Comparison of ENCODE assay signal across 24 mouse cellular contexts in the genomic region with DNA sequence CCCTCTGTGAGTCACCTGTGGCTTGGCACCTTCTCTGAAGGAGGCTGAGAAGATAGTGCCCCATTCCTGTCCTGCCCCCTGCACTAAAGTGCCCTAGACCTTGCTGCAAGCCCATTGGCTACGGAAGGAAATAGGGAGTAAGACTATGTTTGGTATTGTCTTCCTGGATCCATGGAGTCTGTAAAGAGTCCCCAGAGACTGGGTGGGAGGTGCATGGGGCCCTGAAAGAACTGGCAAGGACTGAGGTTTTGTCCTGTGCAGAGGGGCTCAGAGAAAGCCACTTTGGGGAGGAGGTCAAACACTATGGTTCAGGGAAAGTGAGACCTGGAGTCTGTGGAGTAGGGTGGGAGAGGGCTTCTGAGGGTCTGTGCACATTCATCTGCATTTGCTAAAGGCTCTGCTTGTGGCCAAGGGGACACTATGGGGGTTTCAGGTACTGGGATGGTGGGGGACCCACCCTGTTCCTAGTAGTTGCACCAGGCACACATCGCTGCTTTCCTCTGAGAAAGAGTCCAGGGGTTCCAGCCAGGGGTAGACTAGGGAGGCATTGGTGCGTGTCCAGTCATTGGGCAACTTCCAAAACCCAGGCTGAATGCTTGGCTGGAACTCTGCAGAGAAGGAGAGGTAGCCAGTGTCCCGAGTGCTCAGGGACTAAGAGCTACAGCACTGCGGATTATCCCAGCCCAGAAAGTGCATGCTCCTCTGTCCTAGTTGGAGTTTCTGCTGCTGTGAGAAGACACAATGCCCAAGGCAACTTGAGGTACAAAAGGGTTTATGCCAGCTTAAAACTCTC. TPM values are rescaled to one million over a fixed set of nuclear protein-coding genes. Genes with fewer than 3 reads are reported as not detected.
A peak's percentile ranks its signal among the peaks of the same experiment; 100 is the strongest.
DNase-seq lines count a peak whose midpoint lies in the region; ATAC-seq and TF ChIP-seq lines count a peak whose summit lies in the region.
"Had no signal": no experiment of that assay in that cellular context is flagged by ENCODE, and none has a peak within 500 bp of the region (broad histone marks: within the 10 kb centered on the region; RNA-seq: fewer than 3 reads in every experiment).

No protein-coding gene starts in this region.

- H3K9ac ChIP-seq in heart, embryonic 11.5 days (ENCODE audit: low read depth, low read length) = no peak overlapping the region
- H3K9ac ChIP-seq in midbrain, embryonic 11.5 days (ENCODE audit: low read length) = no peak overlapping the region
- H3K9ac ChIP-seq: heart, embryonic 15.5 days; hindbrain, embryonic 15.5 days; midbrain, embryonic 12.5 days had no signal

- no peak for TF ChIP-seq CTCF in Patski (IDR thresholded peaks at IDR 0.05)

- in situ Hi-C loops in Patski (cut with MboI; ENCODE audit: low pct_unique_long_range_greater_than_20kb) = no loop called here

- CTCF ChIA-PET in Patski (lab: Charles Lee) = interaction anchor here (1.9 kb wide), 1 partner anchor 14 kb away, joined by 6 read pairs; a partner anchor contains a TSS

- no peak overlapping the region for H3K4me2 ChIP-seq in heart, embryonic 11.5 days
- H3K4me2 ChIP-seq in midbrain, embryonic 11.5 days = no peak overlapping the region
- H3K4me2 ChIP-seq: heart, embryonic 15.5 days; hindbrain, embryonic 15.5 days; liver, embryonic 11.5 days; midbrain, embryonic 12.5 days had no signal

- POLR2A ChIA-PET in Patski (lab: Charles Lee) = no interaction called here

- H3K4me1 ChIP-seq in heart, embryonic 11.5 days (ENCODE audit: control insufficient read depth, insufficient read depth, low read length) = peaks cover 3% of the 10 kb centered on the region; the same call in 1 of the 2 replicates
- no peaks in the 10 kb centered on the region for H3K4me1 ChIP-seq in midbrain, embryonic 11.5 days (ENCODE audit: control insufficient read depth, insufficient read depth, low read length)
- H3K4me1 ChIP-seq: embryonic facial prominence, embryonic 10.5 days; hindbrain, embryonic 15.5 days; midbrain, embryonic 12.5 days had no signal

- H3K36me3 ChIP-seq in heart, embryonic 11.5 days (ENCODE audit: control insufficient read depth, insufficient read depth, low read length) = no peaks in the 10 kb centered on the region
- no peaks in the 10 kb centered on the region for H3K36me3 ChIP-seq in midbrain, embryonic 11.5 days (ENCODE audit: control insufficient read depth, insufficient read depth, low read length)
- H3K36me3 ChIP-seq: embryonic facial prominence, embryonic 10.5 days; heart, embryonic 15.5 days; hindbrain, embryonic 15.5 days; midbrain, embryonic 12.5 days had no signal

- peak; percentile 28 for DNase-seq in heart, adult 8-10 months (ENCODE audit: low spot score)
- no peak for DNase-seq in Patski (ENCODE audit: low read depth, low spot score)
- DNase-seq in kidney, adult 8-10 months = peak; percentile 73 to 84
- DNase-seq in kidney, postnatal 25 days = peak; percentile 81 to 83
- DNase-seq in lung, postnatal 25 days (ENCODE audit: low spot score) = no peak
- DNase-seq in midbrain, embryonic 11.5 days (ENCODE audit: low spot score, missing footprints) = no peak
- DNase-seq: adrenal gland, adult 8-10 months; cerebellum, adult 8-10 months; gastrocnemius, postnatal 10 days; lung, adult 18-20 months; lung, postnatal 10 days; thymus, postnatal 14 days had no signal

- H3K27ac ChIP-seq in heart, embryonic 11.5 days (ENCODE audit: low read depth, low read length) = no peak overlapping the region
- H3K27ac ChIP-seq in midbrain, embryonic 11.5 days (ENCODE audit: low read depth, low read length) = no peak overlapping the region
- H3K27ac ChIP-seq: embryonic facial prominence, embryonic 10.5 days; heart, embryonic 15.5 days; hindbrain, embryonic 15.5 days; midbrain, embryonic 12.5 days had no signal

- no peak for ATAC-seq in heart, embryonic 11.5 days (replicated peaks; ENCODE audit: insufficient number of reproducible peaks, low FRiP score, low TSS enrichment)
- peak; percentile 57 for ATAC-seq in Patski
- no peak for ATAC-seq in midbrain, embryonic 11.5 days (ENCODE audit: low FRiP score)
- ATAC-seq: forebrain, embryonic 16.5 days had no signal

- H3K9me3 ChIP-seq in heart, embryonic 11.5 days (replicated peaks; ENCODE audit: control insufficient read depth, low read length) = no peaks in the 10 kb centered on the region
- no peaks in the 10 kb centered on the region for H3K9me3 ChIP-seq in midbrain, embryonic 11.5 days (ENCODE audit: control insufficient read depth, low read length)
- H3K9me3 ChIP-seq: embryonic facial prominence, embryonic 10.5 days; heart, embryonic 15.5 days; hindbrain, embryonic 15.5 days; midbrain, embryonic 12.5 days had no signal

- no peaks in the 10 kb centered on the region for H3K27me3 ChIP-seq in heart, embryonic 11.5 days (ENCODE audit: control insufficient read depth, insufficient read depth, low read length)
- H3K27me3 ChIP-seq in Patski = no peaks in the 10 kb centered on the region
- no peaks in the 10 kb centered on the region for H3K27me3 ChIP-seq in midbrain, embryonic 11.5 days (ENCODE audit: control insufficient read depth, insufficient read depth, low read length)
- H3K27me3 ChIP-seq: heart, embryonic 15.5 days had no signal

- no peak overlapping the region for H3K4me3 ChIP-seq in heart, embryonic 11.5 days (ENCODE audit: low read depth, low read length)
- no peak overlapping the region for H3K4me3 ChIP-seq in midbrain, embryonic 11.5 days (ENCODE audit: low read depth, low read length)
- H3K4me3 ChIP-seq: embryonic facial prominence, embryonic 10.5 days; heart, embryonic 15.5 days; hindbrain, embryonic 15.5 days; midbrain, embryonic 12.5 days had no signal

- WGBS in heart, embryonic 11.5 days (ENCODE audit: insufficient replicate concordance) = 60% methylated on average over 5 of the region's 5 CpGs
- 52% methylated on average over 5 of the region's 5 CpGs for WGBS in midbrain, embryonic 11.5 days

RNA-seq across cellular contexts. Expression of a gene that starts 4.6 kb away (rescaled TPM):
- total RNA-seq in heart, adult 8-10 months (2022) = 10 to 100 TPM; 18.1 to 22.8 (median 20.4) TPM
- 0.83 and 1.4 TPM in 2 replicates for polyA plus RNA-seq in heart, embryonic 11.5 days (2014; fragmentation: Nextera tagmentation; extraction: Ambion mirVana)
- polyA plus RNA-seq in Patski (2021) = 0.21 TPM
- polyA plus RNA-seq in midbrain, embryonic 11.5 days (2014; fragmentation: Nextera tagmentation; extraction: Ambion mirVana) = 5.4 and 5.8 TPM in 2 replicates
- total RNA-seq: common myeloid progenitor, adult 5-6 weeks; hematopoietic stem cell, adult 5-6 weeks; megakaryocyte progenitor cell, adult 5-6 weeks; monocyte, adult 5-6 weeks; neutrophil, adult 5-6 weeks had no signal

RNA-seq across cellular contexts. Expression of a gene that starts 13.7 kb away (rescaled TPM):
- 10 to 100 TPM; 13.8 to 16.8 (median 14.5) TPM for total RNA-seq in heart, adult 8-10 months (2022)
- polyA plus RNA-seq in heart, embryonic 11.5 days (2014; fragmentation: Nextera tagmentation; extraction: Ambion mirVana) = 11.3 and 13.0 TPM in 2 replicates
- 20.2 TPM for polyA plus RNA-seq in Patski (2021)
- polyA plus RNA-seq in midbrain, embryonic 11.5 days (2014; fragmentation: Nextera tagmentation; extraction: Ambion mirVana) = 10.7 and 10.8 TPM in 2 replicates

RNA-seq across cellular contexts. Expression of a gene that starts 15.9 kb away (rescaled TPM):
- total RNA-seq in heart, adult 8-10 months (2022) = 10 to 100 TPM; 12.5 to 16.6 (median 14.6) TPM
- 21.4 and 24.3 TPM in 2 replicates for polyA plus RNA-seq in heart, embryonic 11.5 days (2014; fragmentation: Nextera tagmentation; extraction: Ambion mirVana)
- polyA plus RNA-seq in Patski (2021) = 37.4 TPM
- 24.3 and 26.6 TPM in 2 replicates for polyA plus RNA-seq in midbrain, embryonic 11.5 days (2014; fragmentation: Nextera tagmentation; extraction: Ambion mirVana)

RNA-seq across cellular contexts. Expression of a gene that starts 38.2 kb away (rescaled TPM):
- total RNA-seq in heart, adult 8-10 months (2022) = 10 to 100 TPM in 2 of 4 experiments, 1 to 10 TPM in 2; 7.8 to 11.6 (median 10.1) TPM
- polyA plus RNA-seq in heart, embryonic 11.5 days (2014; fragmentation: Nextera tagmentation; extraction: Ambion mirVana) = 20.5 and 24.9 TPM in 2 replicates
- polyA plus RNA-seq in Patski (2021) = 45.3 TPM
- polyA plus RNA-seq in midbrain, embryonic 11.5 days (2014; fragmentation: Nextera tagmentation; extraction: Ambion mirVana) = 13.2 and 15.0 TPM in 2 replicates

Comparison
In these comparisons a context has a peak if more than half of its experiments do, and no peak if none do; other contexts are left out.
1. DNase-seq: peak in heart, adult 8-10 months (single experiment), kidney, adult 8-10 months (2 of 2) and kidney, postnatal 25 days (2 of 2); none in Patski (single experiment), lung, postnatal 25 days (single experiment) and midbrain, embryonic 11.5 days (single experiment).